Mouse (Mus musculus) liver, embryonic 11.5 days (tissue): ENCODE results near the gene Slc38a11. TPM values are rescaled to one million over a fixed set of nuclear protein-coding genes. Genes with fewer than 3 reads are reported as not detected.
A peak's percentile ranks its signal among the peaks of the same experiment; 100 is the strongest.

Source experiments
- ATAC-seq: fragments of 200-750 bp; cut with Nextera tagmentation; replicated peaks from 2 replicates; pipeline ENCODE4 v1.8.0; 2017; ENCODE audit warnings: moderate number of reproducible peaks, mild to moderate bottlenecking, moderate TSS enrichment, moderate library complexity; ENCODE audit not compliant: low FRiP score
- DNase-seq: peaks from one replicate; pipeline ENCODE4 v3.0.0-alpha.2; 2017; ENCODE audit warnings: low spot score
- H3K27ac ChIP-seq: fragments of 300-500 bp; sonication (generic); 2 replicates; pipeline ENCODE4 v1.5.1; 2014; ENCODE audit warnings: mild to moderate bottlenecking, low read depth, low read length, control low read depth
- H3K27me3 ChIP-seq: fragments of 300-500 bp; sonication (generic); replicated peaks from 2 replicates; pipeline ENCODE4 v1.6.1; 2014; ENCODE audit warnings: low read length, mixed read lengths; ENCODE audit not compliant: control insufficient read depth, insufficient read depth
- H3K36me3 ChIP-seq: fragments of 300-500 bp; sonication (generic); 2 replicates; pipeline ENCODE4 v1.6.1; 2014; ENCODE audit warnings: mild to moderate bottlenecking, low read length, moderate library complexity, mixed read lengths; ENCODE audit not compliant: control insufficient read depth, insufficient read depth
- H3K4me1 ChIP-seq: fragments of 300-500 bp; sonication (generic); replicated peaks from 2 replicates; pipeline ENCODE4 v1.6.1; 2014; ENCODE audit warnings: low read length, mixed read lengths; ENCODE audit not compliant: control insufficient read depth, insufficient read depth
- H3K4me2 ChIP-seq: fragments of 300-500 bp; sonication (generic); 2 replicates; pipeline ENCODE4 v1.6.1; 2014; ENCODE audit warnings: mild to moderate bottlenecking, control low read depth, moderate library complexity
- H3K4me3 ChIP-seq: fragments of 300-500 bp; sonication (generic); 2 replicates; pipeline ENCODE4 v1.5.1; 2014; ENCODE audit warnings: low read depth, low read length, control low read depth
- H3K9ac ChIP-seq: fragments of 300-500 bp; sonication (generic); 2 replicates; pipeline ENCODE4 v1.6.1; 2014; ENCODE audit warnings: low read depth, low read length, control low read depth
- H3K9me3 ChIP-seq: fragments of 300-500 bp; sonication (generic); 2 replicates; pipeline ENCODE4 v1.6.1; 2016; ENCODE audit warnings: low read length, inconsistent platforms, mixed read lengths; ENCODE audit not compliant: control insufficient read depth
- WGBS: fragments of 180-500 bp; shearing (Covaris S2); extraction: QIAGEN DNeasy Blood & Tissue Kit; methylation state at CpG from one replicate; pipeline ENCODE4 v1.1.7; 2014; 5-methylcytosine and 5-hydroxymethylcytosine counted together
- polyA plus RNA-seq: library from polyadenylated mRNA; unstranded; fragments of >200 nt; fragmentation: Nextera tagmentation; extraction: Ambion mirVana; gene quantifications from 2 replicates; pipeline ENCODE4 v1.2.1, GENCODE M21; 2014

The Slc38a11 gene
- polyA plus RNA-seq, 1 experiment from 2014 or later, result not detected

- Histone ChIP-seq H3K9me3 (no peaks in the 10 kb centered on the region), H3K9ac (no peak overlapping the region), H3K27me3 (no peaks in the 10 kb centered on the region), H3K27ac (no peak overlapping the region), H3K4me3 (no peak overlapping the region), H3K4me2 (no peak overlapping the region), H3K36me3 (no peaks in the 10 kb centered on the region), H3K4me1 (no peaks in the 10 kb centered on the region; the same call in 1 of the 2 replicates)
- ATAC-seq (no peak), DNase-seq (no peak)
- 55% methylated on average over 4 of the region's 4 CpGs for WGBS
These were observed 18.7 kb upstream of the Slc38a11 start for GRCm38 (mm10) chr2:65382485-65382884.

GRCm38 (mm10) chr2:65378425-65378824, 14.6 kb upstream of the Slc38a11 start:
- DNase-seq, result no peak
- no peak overlapping the region for H3K4me3 ChIP-seq
- no peaks in the 10 kb centered on the region for H3K27me3 ChIP-seq
- no peaks in the 10 kb centered on the region for H3K36me3 ChIP-seq
- 79% methylated on average over 4 of the region's 4 CpGs for WGBS
- H3K9ac ChIP-seq, result no peak overlapping the region
- no peak overlapping the region for H3K4me2 ChIP-seq
- no peaks in the 10 kb centered on the region for H3K4me1 ChIP-seq
- no peak overlapping the region for H3K27ac ChIP-seq
- no peaks in the 10 kb centered on the region for H3K9me3 ChIP-seq
- no peak for ATAC-seq

- Histone ChIP-seq H3K9ac (no peak overlapping the region), H3K4me3 (no peak overlapping the region), H3K27me3 (no peaks in the 10 kb centered on the region), H3K4me1 (no peaks in the 10 kb centered on the region), H3K4me2 (no peak overlapping the region), H3K36me3 (no peaks in the 10 kb centered on the region), H3K9me3 (no peaks in the 10 kb centered on the region), H3K27ac (no peak overlapping the region)
- no peak for ATAC-seq
- 79% methylated on average over 5 of the region's 5 CpGs for WGBS
- DNase-seq, result no peak
These were observed 10.6 kb upstream of the Slc38a11 start for GRCm38 (mm10) chr2:65374410-65374809.

GRCm38 (mm10) chr2:65373076-65373475, 9.2 kb upstream of the Slc38a11 start:
- Histone ChIP-seq H3K36me3 (no peaks in the 10 kb centered on the region), H3K9me3 (no peaks in the 10 kb centered on the region), H3K27ac (no peak overlapping the region), H3K9ac (no peak overlapping the region), H3K4me1 (no peaks in the 10 kb centered on the region), H3K4me3 (no peak overlapping the region), H3K27me3 (no peaks in the 10 kb centered on the region), H3K4me2 (no peak overlapping the region)
- ATAC-seq (no peak), DNase-seq (no peak)
- 85% methylated on average over 4 of the region's 4 CpGs for WGBS

- Histone ChIP-seq H3K36me3 (no peaks in the 10 kb centered on the region), H3K9me3 (no peaks in the 10 kb centered on the region), H3K4me3 (no peak overlapping the region), H3K27ac (no peak overlapping the region), H3K4me1 (no peaks in the 10 kb centered on the region), H3K27me3 (no peaks in the 10 kb centered on the region), H3K9ac (no peak overlapping the region), H3K4me2 (no peak overlapping the region)
- ATAC-seq, result no peak
- WGBS, result 82% methylated on average over 9 of the region's 9 CpGs
- DNase-seq, result no peak
These were observed 2.9 kb downstream of the Slc38a11 start for GRCm38 (mm10) chr2:65360736-65361475.

GRCm38 (mm10) chr2:65347367-65347766, 16.5 kb downstream of the Slc38a11 start:
- no peak overlapping the region for H3K9ac ChIP-seq
- no peaks in the 10 kb centered on the region for H3K9me3 ChIP-seq
- H3K4me2 ChIP-seq, result no peak overlapping the region
- H3K36me3 ChIP-seq, result no peaks in the 10 kb centered on the region
- no peaks in the 10 kb centered on the region for H3K27me3 ChIP-seq
- DNase-seq (no peak), ATAC-seq (no peak)
- 40% methylated on average over 4 of the region's 4 CpGs for WGBS
- no peak overlapping the region for H3K27ac ChIP-seq
- H3K4me1 ChIP-seq, result no peaks in the 10 kb centered on the region
- no peak overlapping the region for H3K4me3 ChIP-seq

- no peak for DNase-seq
These were observed 16.9 kb downstream of the Slc38a11 start for GRCm38 (mm10) chr2:65346915-65347314.

GRCm38 (mm10) chr2:65346037-65346436, 17.8 kb downstream of the Slc38a11 start:
- H3K27ac ChIP-seq, result no peak overlapping the region
- no peaks in the 10 kb centered on the region; the same call in 1 of the 2 replicates for H3K4me1 ChIP-seq
- ATAC-seq (no peak), DNase-seq (no peak)
- no peaks in the 10 kb centered on the region for H3K9me3 ChIP-seq
- H3K9ac ChIP-seq, result no peak overlapping the region
- H3K4me3 ChIP-seq, result no peak overlapping the region
- no peaks in the 10 kb centered on the region for H3K36me3 ChIP-seq
- no peak overlapping the region for H3K4me2 ChIP-seq
- WGBS, result 75% methylated on average over 5 of the region's 5 CpGs
- no peaks in the 10 kb centered on the region for H3K27me3 ChIP-seq

More at GRCm38 (mm10) chr2:65346915-65347314, 16.9 kb downstream of the Slc38a11 start:
- 45% methylated on average over 1 of the region's 1 CpGs for WGBS
- Histone ChIP-seq H3K9me3 (no peaks in the 10 kb centered on the region), H3K9ac (no peak overlapping the region), H3K4me3 (no peak overlapping the region), H3K36me3 (no peaks in the 10 kb centered on the region), H3K27ac (no peak overlapping the region), H3K27me3 (no peaks in the 10 kb centered on the region), H3K4me2 (no peak overlapping the region), H3K4me1 (no peaks in the 10 kb centered on the region; the same call in 1 of the 2 replicates)
- no peak for ATAC-seq

GRCm38 (mm10) chr2:65342057-65342456, 21.8 kb downstream of the Slc38a11 start:
- Histone ChIP-seq H3K4me3 (no peak overlapping the region), H3K9me3 (no peaks in the 10 kb centered on the region), H3K4me2 (no peak overlapping the region), H3K27ac (no peak overlapping the region), H3K9ac (no peak overlapping the region), H3K4me1 (peaks cover 4% of the 10 kb centered on the region), H3K36me3 (no peaks in the 10 kb centered on the region), H3K27me3 (no peaks in the 10 kb centered on the region)
- WGBS, result 31% methylated on average over 10 of the region's 10 CpGs
- DNase-seq (no peak), ATAC-seq (peak; percentile 53)
